Mouse (Mus musculus) spleen, postnatal 36 days (tissue): ENCODE measurements around the gene Ss18l1.

Experiments used
- DNase-seq, 2 experiments: peaks; one replicate each; pipeline ENCODE4 v3.0.0; 2022; ENCODE audit warnings: low spot score in 2 of 2, mixed read lengths in 1 of 2

Gene Ss18l1

GRCm38 (mm10) chr2:180117485-180118194 lies 75.3 kb downstream of the Ss18l1 start:
- DNase-seq = no peak

DNA sequence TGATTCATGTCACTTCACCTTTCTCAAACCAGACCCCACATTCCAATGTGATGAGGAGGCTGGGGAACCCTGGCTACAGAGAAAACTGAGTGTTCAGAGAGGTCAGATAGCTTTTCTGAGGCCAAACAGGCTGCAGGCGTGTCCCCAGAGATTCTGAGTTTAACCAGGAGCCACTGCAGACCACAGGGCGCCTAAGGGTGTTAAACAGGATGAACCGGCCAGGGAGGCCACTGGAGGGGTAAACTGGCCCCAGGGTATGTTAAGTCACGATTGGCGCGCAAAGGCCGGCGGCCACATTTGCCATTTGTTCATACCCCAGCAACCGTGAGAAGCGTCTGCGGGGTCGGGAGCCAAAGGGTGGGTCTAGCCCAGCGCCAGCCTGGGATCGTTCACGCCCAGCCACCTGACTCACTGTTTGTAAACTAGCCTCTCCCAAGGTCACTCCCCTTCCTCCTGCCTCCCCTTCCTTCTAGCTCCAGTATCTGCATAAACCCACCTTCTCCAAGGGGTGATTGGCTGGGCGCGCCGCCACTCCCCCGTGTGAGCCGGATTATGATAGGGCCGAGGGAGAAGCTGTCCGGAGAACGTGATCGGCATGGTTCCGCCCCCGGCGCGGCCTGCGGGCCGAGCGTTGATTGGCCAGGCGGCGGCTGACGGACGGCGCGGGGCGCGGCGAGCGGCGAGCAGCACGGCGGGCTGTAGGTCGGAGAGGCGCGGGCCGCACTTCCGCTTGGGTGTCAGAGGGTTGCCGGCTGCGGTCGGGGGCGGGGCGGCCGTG lies 76.5 kb downstream of the Ss18l1 start, which contains the start of gene Osbpl2:
TSS of gene Osbpl2 (plus strand) at position 646 of the 778 bp plus-strand sequence.
- DNase-seq = peak; percentile 100
